Mouse (Mus musculus) lung, embryonic 14.5 days (tissue): ENCODE results near the gene Myl4. TPM values are rescaled to one million over a fixed set of nuclear protein-coding genes. Genes with fewer than 3 reads are reported as not detected.
"Not testable (repeated sequence)": the region's sequence is repeated elsewhere in the genome, so short reads cannot be mapped to it uniquely, and the experiment has no call there.

ENCODE experiments used
- ATAC-seq: fragments of 200-750 bp; cut with Nextera tagmentation; 2 replicates; pipeline ENCODE4 v1.8.0; 2017; ENCODE audit warnings: mild to moderate bottlenecking, moderate TSS enrichment, moderate library complexity; ENCODE audit not compliant: insufficient read depth
- DNase-seq: peaks from one replicate; pipeline ENCODE4 v3.0.0-alpha.2; 2015
- H3K27ac ChIP-seq: fragments of 300-500 bp; sonication (generic); 2 replicates; pipeline ENCODE4 v1.5.1; 2014; ENCODE audit warnings: low read depth, mild to moderate bottlenecking, moderate library complexity
- H3K27me3 ChIP-seq: fragments of 300-500 bp; sonication (generic); 2 replicates; pipeline ENCODE4 v1.6.1; 2014; ENCODE audit warnings: low read length, control low read depth; ENCODE audit not compliant: insufficient read depth
- H3K36me3 ChIP-seq: fragments of 300-500 bp; sonication (generic); 2 replicates; pipeline ENCODE4 v1.6.1; 2014; ENCODE audit warnings: control low read depth; ENCODE audit not compliant: insufficient read depth
- H3K4me1 ChIP-seq: fragments of 300-500 bp; sonication (generic); 2 replicates; pipeline ENCODE4 v1.6.1; 2014; ENCODE audit warnings: antibody characterized with exemption, control low read depth; ENCODE audit not compliant: insufficient read depth
- H3K4me2 ChIP-seq: fragments of 300-500 bp; sonication (generic); 2 replicates; pipeline ENCODE4 v1.6.1; 2014; ENCODE audit warnings: mild to moderate bottlenecking
- H3K4me3 ChIP-seq: fragments of 300-500 bp; sonication (generic); 2 replicates; pipeline ENCODE4 v1.5.1; 2014; ENCODE audit warnings: low read depth, low read length
- H3K9ac ChIP-seq: fragments of 300-500 bp; sonication (generic); 2 replicates; pipeline ENCODE4 v1.6.1; 2014
- H3K9me3 ChIP-seq: fragments of 300-500 bp; sonication (generic); 2 replicates; pipeline ENCODE4 v1.6.1; 2016; ENCODE audit warnings: low read depth, low read length, control low read depth
- CTCF ChIP-seq: IDR thresholded peaks from 2 replicates; pipeline ENCODE4 v1.5.1; 2016; ENCODE audit warnings: antibody characterized with exemption, low read depth
- WGBS: fragments of 180-500 bp; shearing (Covaris S2); extraction: QIAGEN DNeasy Blood & Tissue Kit; methylation state at CpG from one replicate; pipeline ENCODE4 v1.1.7; 2014; 5-methylcytosine and 5-hydroxymethylcytosine counted together
- polyA plus RNA-seq: library from polyadenylated mRNA; unstranded; fragments of >200 nt; fragmentation: Nextera tagmentation; extraction: Ambion mirVana; gene quantifications from 2 replicates; pipeline ENCODE4 v1.2.1, GENCODE M21; 2014

Myl4 gene
- polyA plus RNA-seq, 1 experiment from 2014 or later: 9.8 TPM

DNA sequence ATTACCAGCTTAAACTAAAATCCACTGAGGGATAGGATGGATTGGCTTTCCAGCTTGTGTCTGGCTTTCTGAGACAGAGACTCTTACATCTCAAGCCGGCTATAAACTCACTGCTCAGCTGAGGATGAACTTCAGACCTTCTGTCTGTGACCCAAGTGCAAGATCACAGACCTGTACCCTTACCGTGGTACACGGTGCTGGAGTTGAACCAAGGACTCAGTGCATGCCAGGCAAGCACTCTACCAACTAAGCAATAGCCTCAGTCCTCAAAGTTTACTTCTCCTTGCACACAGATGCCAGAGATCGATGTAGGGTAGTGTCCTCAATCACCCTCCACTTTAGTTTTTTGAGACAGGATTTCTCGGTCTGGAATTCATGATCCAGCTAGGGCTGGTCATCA, 10.7 kb upstream of the Myl4 start:
- Histone ChIP-seq H3K27ac (no peak overlapping the region), H3K27me3 (no peaks in the 10 kb centered on the region), H3K36me3 (peaks cover 16% of the 10 kb centered on the region), H3K4me3 (no peak overlapping the region), H3K9me3 (no peaks in the 10 kb centered on the region), H3K9ac (no peak overlapping the region), H3K4me2 (no peak overlapping the region), H3K4me1 (no peaks in the 10 kb centered on the region)
- no peak for TF ChIP-seq CTCF
- no peak for DNase-seq
- no peak for ATAC-seq
- 92% methylated on average over 5 of the region's 5 CpGs for WGBS

DNA sequence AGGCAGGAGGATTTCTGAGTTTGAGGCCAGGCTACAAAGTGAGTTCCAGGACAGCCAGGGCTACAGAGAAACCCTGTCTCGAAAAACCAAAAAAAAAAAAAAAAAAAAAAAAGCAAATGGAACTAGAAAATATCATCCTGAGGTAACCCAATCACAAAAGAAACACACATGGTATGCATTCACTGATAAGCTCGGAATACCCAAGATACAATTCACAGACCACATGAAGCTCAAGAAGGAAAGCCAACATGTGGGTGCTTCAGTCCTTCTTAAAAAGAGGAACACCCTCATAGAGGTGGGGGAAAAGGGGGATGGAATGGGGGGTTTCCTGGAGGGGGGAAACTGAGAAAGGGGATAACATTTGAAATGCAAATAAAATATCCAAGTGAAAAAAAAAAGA, 7.1 kb upstream of the Myl4 start:
- not testable (repeated sequence) for H3K4me3 ChIP-seq, H3K4me1 ChIP-seq, H3K9me3 ChIP-seq, H3K9ac ChIP-seq, DNase-seq, ATAC-seq, H3K27ac ChIP-seq, H3K4me2 ChIP-seq, H3K27me3 ChIP-seq
- 93% methylated on average over 1 of the region's 2 CpGs for WGBS
- H3K36me3 ChIP-seq: peaks cover 13% of the 10 kb centered on the region; the same call in 1 of the 2 replicates

DNA sequence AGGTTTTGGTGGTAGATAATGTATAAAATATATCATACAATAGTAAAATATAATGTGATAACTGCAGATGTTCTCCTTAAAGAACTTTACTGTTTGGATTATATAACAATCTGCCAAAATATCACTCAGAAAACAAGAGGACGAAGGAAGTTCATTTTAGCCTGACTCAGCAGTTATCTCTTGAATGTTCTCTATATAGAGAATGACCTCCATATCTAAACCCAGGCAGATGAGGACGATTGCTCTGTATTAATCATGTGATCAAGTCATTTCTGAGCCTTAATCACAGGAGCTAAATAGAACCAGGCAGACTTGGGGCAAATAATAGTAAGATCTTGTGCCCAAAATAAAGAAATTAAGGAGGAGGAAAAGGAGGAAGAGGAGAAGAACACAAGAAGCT, 6.0 kb upstream of the Myl4 start:
- ATAC-seq (no peak), DNase-seq (no peak)
- Histone ChIP-seq H3K36me3 (peaks cover 9% of the 10 kb centered on the region; the same call in 1 of the 2 replicates), H3K4me1 (no peaks in the 10 kb centered on the region), H3K9me3 (no peaks in the 10 kb centered on the region), H3K9ac (no peak overlapping the region), H3K4me3 (no peak overlapping the region), H3K27me3 (no peaks in the 10 kb centered on the region), H3K27ac (no peak overlapping the region), H3K4me2 (no peak overlapping the region)
- WGBS: 68% methylated on average over 2 of the region's 2 CpGs
- no peak for TF ChIP-seq CTCF

DNA sequence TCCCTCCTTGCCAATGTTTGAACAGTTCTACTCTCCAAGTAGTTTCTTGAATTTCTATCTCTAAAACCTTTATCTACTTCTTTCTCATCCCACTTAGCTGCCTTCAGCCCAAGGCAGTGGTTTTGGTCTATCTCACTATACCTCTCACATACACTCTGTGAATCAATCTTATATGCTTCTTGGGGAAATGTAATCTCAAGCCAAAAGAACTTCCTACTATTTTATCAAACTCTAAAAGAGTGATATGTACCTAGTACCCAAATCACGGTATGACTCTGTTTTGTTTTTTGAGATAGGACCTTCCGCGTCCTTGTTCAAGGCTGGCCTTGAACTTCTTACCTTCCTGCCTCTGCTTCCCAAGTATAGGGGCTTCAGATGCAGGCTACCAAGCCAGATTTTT, 3.0 kb upstream of the Myl4 start:
- H3K9ac ChIP-seq: no peak overlapping the region
- H3K27ac ChIP-seq: no peak overlapping the region
- no peak for TF ChIP-seq CTCF
- 87% methylated on average over 3 of the region's 3 CpGs for WGBS
- no peak for DNase-seq
- ATAC-seq: no peak
- H3K4me3 ChIP-seq: no peak overlapping the region
- peaks cover 6% of the 10 kb centered on the region; the same call in 1 of the 2 replicates for H3K36me3 ChIP-seq
- no peaks in the 10 kb centered on the region for H3K4me1 ChIP-seq
- no peak overlapping the region for H3K4me2 ChIP-seq
- H3K27me3 ChIP-seq: no peaks in the 10 kb centered on the region
- H3K9me3 ChIP-seq: no peaks in the 10 kb centered on the region

DNA sequence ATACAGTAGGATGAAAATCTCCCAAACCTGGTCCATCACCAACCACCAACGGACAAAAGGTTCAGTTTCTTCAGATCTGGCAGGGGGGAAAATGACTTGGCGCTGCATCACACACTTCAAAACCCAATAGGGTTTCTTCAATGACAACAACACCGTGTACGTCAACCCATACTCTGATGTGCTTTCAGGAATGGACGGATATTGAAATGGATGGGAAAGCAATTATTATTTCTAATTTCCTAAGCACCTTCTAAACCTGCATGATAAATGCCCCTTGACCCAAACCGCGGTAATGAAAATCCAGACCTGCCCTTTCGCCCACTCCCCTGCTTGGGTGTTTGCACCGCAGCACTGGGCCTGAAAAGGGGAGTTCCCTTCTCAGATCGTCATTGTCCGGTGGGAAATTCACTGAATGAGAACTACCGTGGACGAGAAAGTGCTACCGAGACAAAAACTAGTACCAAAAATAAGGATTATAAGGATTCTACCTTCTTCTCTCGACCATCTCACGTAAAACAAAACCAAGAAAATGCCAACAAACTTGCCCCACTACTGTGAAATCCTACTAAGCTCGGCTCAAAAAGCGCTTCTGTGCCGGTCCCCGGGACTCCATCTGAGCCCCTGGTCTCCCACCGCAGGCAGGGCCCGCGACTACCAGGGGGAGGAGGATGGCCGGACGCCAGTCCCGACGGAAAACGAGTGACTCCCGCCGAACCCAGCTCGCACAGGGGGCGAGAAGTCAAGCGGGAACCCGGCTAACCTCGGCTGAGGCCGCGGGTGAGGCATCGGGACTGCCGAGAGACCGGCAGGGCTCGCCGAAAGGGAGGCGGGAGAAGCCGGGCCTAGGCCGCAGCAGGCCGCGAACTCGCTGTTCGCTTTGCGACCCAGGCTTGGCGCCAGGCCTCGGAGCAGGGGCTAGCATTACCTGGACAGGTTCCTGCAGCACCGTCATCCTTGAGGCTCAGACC, 741 bp upstream of the Myl4 start:
- peak overlapping the region; percentile 99 for H3K9ac ChIP-seq
- H3K9me3 ChIP-seq: no peaks in the 10 kb centered on the region
- peaks cover 6% of the 10 kb centered on the region; the same call in 1 of the 2 replicates for H3K36me3 ChIP-seq
- peak overlapping the region; percentile 81 for H3K4me2 ChIP-seq
- peak overlapping the region; percentile 91 for H3K27ac ChIP-seq
- no peaks in the 10 kb centered on the region for H3K27me3 ChIP-seq
- peak; percentile 84 for ATAC-seq
- H3K4me1 ChIP-seq: no peaks in the 10 kb centered on the region
- TF ChIP-seq CTCF: no peak
- under 1% methylated on average over 52 of the region's 53 CpGs for WGBS
- peak; percentile 76 for DNase-seq
- H3K4me3 ChIP-seq: peak overlapping the region; percentile 86

DNA sequence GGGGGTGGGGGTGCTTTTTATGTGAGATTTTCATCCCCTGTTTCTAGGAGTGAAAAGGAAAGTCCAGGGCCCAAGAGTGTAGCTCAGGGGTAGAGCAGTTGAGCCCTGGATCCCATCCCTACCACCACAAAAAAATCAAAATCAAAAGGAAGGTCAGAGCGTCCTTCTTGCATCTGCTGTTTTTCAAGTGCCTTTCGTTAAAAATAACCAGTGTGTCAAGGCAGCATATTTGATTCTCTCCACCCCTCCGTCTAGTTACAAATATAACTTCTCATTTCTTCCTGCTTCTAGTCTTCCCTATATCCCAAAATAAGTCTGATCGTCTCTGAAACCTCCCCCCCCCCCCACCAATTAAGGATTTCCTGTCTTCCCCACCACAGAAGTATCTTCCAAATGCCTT, 7.6 kb downstream of the Myl4 start:
- Histone ChIP-seq H3K27ac (no peak overlapping the region), H3K4me1 (no peaks in the 10 kb centered on the region), H3K9me3 (no peaks in the 10 kb centered on the region), H3K36me3 (no peaks in the 10 kb centered on the region), H3K4me3 (no peak overlapping the region), H3K4me2 (no peak overlapping the region), H3K9ac (no peak overlapping the region), H3K27me3 (no peaks in the 10 kb centered on the region)
- DNase-seq (no peak), ATAC-seq (no peak)
- 56% methylated on average over 4 of the region's 4 CpGs for WGBS
- no peak for TF ChIP-seq CTCF

DNA sequence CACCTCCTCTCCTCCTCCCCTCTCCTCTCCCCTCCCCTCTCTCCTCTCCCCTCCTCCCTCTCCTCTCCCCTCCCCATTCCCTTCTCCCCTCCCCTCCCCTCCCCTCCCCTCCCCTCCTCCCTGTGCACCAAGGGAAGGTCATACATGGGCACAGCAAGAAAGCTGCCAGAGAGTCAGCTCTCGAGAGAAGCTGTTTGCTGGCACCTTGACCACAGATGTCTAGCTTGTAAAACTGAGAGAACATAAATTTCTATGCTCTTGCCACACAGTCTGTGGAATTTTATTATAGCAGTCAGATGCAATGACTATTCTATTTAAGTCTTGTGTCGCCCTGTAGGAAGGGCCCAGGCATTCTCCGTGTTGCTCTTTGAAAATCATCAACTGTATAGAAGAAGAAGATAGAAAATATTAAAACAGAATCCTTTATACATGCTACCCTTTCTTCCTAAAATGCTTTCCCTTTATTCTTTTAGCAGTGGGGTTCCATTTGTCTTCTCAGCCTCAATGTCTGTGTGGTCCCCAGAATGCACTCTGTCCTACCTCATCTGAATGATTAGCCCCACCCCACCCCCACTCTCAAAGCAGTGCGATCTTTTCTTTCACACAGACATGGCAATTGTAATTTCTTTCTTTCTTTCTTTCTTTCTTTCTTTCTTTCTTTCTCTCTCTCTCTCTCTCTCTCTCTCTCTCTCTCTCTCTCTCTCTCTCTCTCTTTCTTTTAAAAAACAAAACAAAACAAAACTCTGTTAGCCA, 8.4 kb downstream of the Myl4 start:
- Histone ChIP-seq H3K4me1 (no peaks in the 10 kb centered on the region), H3K9me3 (no peaks in the 10 kb centered on the region), H3K36me3 (no peaks in the 10 kb centered on the region), H3K27ac (no peak overlapping the region), H3K9ac (no peak overlapping the region), H3K4me3 (no peak overlapping the region), H3K4me2 (no peak overlapping the region), H3K27me3 (no peaks in the 10 kb centered on the region)
- TF ChIP-seq CTCF: no peak
- WGBS: 46% methylated on average over 4 of the region's 4 CpGs
- no peak for ATAC-seq
- no peak for DNase-seq
